In genomic region chr8:88309274-88309873, GRCm38 (mm10) we compare ENCODE assay signal across 16 mouse cellular contexts. TPM values are rescaled to one million over a fixed set of nuclear protein-coding genes. Genes with fewer than 3 reads are reported as not detected.
DNase-seq lines count a peak whose midpoint lies in the region; ATAC-seq and TF ChIP-seq lines count a peak whose summit lies in the region.
"Had no signal": no experiment of that assay in that cellular context is flagged by ENCODE, and none has a peak within 500 bp of the region (broad histone marks: within the 10 kb centered on the region; RNA-seq: fewer than 3 reads in every experiment).

No protein-coding gene starts in this region.

- no peak for TF ChIP-seq POLR2A in lung, adult 2 months (IDR thresholded peaks at IDR 0.05; ENCODE audit: borderline replicate concordance, extremely low read depth, low read depth, low read length)

- peaks cover 4% of the 10 kb centered on the region for H3K36me3 ChIP-seq in splenic B cell, adult 2 months (ENCODE audit: control insufficient read depth, insufficient read depth, low read length, poor library complexity, severe bottlenecking)
- H3K36me3 ChIP-seq in midbrain, embryonic 13.5 days: no peaks in the 10 kb centered on the region
- H3K36me3 ChIP-seq: embryonic facial prominence, embryonic 15.5 days; limb, embryonic 13.5 days; midbrain, embryonic 12.5 days had no signal

- no peaks in the 10 kb centered on the region for H3K4me1 ChIP-seq in lung, adult 2 months (ENCODE audit: control insufficient read depth, insufficient read depth, low read length)
- H3K4me1 ChIP-seq in midbrain, embryonic 13.5 days (replicated peaks): no peaks in the 10 kb centered on the region
- H3K4me1 ChIP-seq: midbrain, embryonic 12.5 days had no signal

- H3K9me3 ChIP-seq in midbrain, embryonic 13.5 days: no peaks in the 10 kb centered on the region
- H3K9me3 ChIP-seq: embryonic facial prominence, embryonic 15.5 days; limb, embryonic 13.5 days; midbrain, embryonic 12.5 days had no signal

- WGBS in lung, adult 2 months: 66% methylated on average over 10 of the region's 10 CpGs
- 82% methylated on average over 10 of the region's 10 CpGs for WGBS in midbrain, embryonic 13.5 days

- no peak overlapping the region for H3K4me3 ChIP-seq in lung, adult 2 months (replicated peaks; ENCODE audit: extremely low read depth, low read depth, low read length)
- no peak overlapping the region for H3K4me3 ChIP-seq in midbrain, embryonic 13.5 days (replicated peaks)
- H3K4me3 ChIP-seq: embryonic facial prominence, embryonic 15.5 days; limb, embryonic 13.5 days; midbrain, embryonic 12.5 days had no signal

- H3K4me2 ChIP-seq in midbrain, embryonic 13.5 days (replicated peaks): no peak overlapping the region
- H3K4me2 ChIP-seq: embryonic facial prominence, embryonic 15.5 days; heart, embryonic 11.5 days; limb, embryonic 13.5 days; midbrain, embryonic 12.5 days had no signal

- peak; percentile 90 for ATAC-seq in granulocyte monocyte progenitor cell, adult 5-6 weeks (replicated peaks; ENCODE audit: poor library complexity, severe bottlenecking)
- no peak for ATAC-seq in midbrain, embryonic 13.5 days

- H3K9ac ChIP-seq in midbrain, embryonic 13.5 days (replicated peaks): no peak overlapping the region
- H3K9ac ChIP-seq: embryonic facial prominence, embryonic 15.5 days; limb, embryonic 13.5 days; midbrain, embryonic 12.5 days had no signal

- no peaks in the 10 kb centered on the region for H3K27me3 ChIP-seq in splenic B cell, adult 2 months (ENCODE audit: control insufficient read depth, insufficient read depth, low read length, poor library complexity, severe bottlenecking)
- H3K27me3 ChIP-seq in midbrain, embryonic 13.5 days: no peaks in the 10 kb centered on the region
- H3K27me3 ChIP-seq: embryonic facial prominence, embryonic 15.5 days; limb, embryonic 13.5 days; midbrain, embryonic 12.5 days had no signal

- DNase-seq in gastrocnemius, postnatal 14 days: peak; percentile 5
- no peak for DNase-seq in gastrocnemius, adult 18-20 months (ENCODE audit: low spot score)
- DNase-seq in lung, postnatal 25 days (ENCODE audit: low spot score): peak; percentile 31
- no peak for DNase-seq in lung, adult 2 months
- DNase-seq in splenic B cell, adult 2 months (ENCODE audit: low read depth, low spot score): peak; percentile 77
- no peak for DNase-seq in left cerebral cortex, adult 8-10 months (ENCODE audit: low spot score in 2 of 2)
- DNase-seq: adrenal gland, adult 8-10 months; cerebellum, adult 2 months; kidney, adult 9 months; right cerebral cortex, postnatal 25 days had no signal

- TF ChIP-seq CTCF in lung, adult 2 months (IDR thresholded peaks at IDR 0.05; ENCODE audit: insufficient read depth, low read length): no peak

- intact Hi-C loops in gastrocnemius, postnatal 14 days (cut with DNase I; ENCODE audit: low total_unique reads): loop anchor here (5.0 kb wide), 1 partner anchor 37 kb away; the partner anchor contains the start of gene Adcy7

- H3K27ac ChIP-seq in midbrain, embryonic 13.5 days: no peak overlapping the region
- H3K27ac ChIP-seq: embryonic facial prominence, embryonic 15.5 days; limb, embryonic 13.5 days; midbrain, embryonic 12.5 days had no signal

RNA-seq across cellular contexts. Expression of gene Adcy7, which starts 37.2 kb away (rescaled TPM):
- 10 to 100 TPM in 1 of 2 experiments, 1 to 10 TPM in 1; 6.8 to 13.3 TPM for total RNA-seq in gastrocnemius, postnatal 14 days (2021)
- 1 to 10 TPM; 1.9 to 3.2 TPM for total RNA-seq in gastrocnemius, adult 18-20 months (2021)
- polyA plus RNA-seq in lung, adult 2 months (2012; rRNA removed): 57.0 and 60.0 TPM in 2 replicates
- 41.0 and 43.7 TPM in 2 replicates for total RNA-seq in granulocyte monocyte progenitor cell, adult 5-6 weeks (2014; fragmentation: Nextera tagmentation)
- 32.9 and 35.0 TPM in 2 replicates for total RNA-seq in granulocyte monocyte progenitor cell, adult 5-6 weeks (2017)
- polyA plus RNA-seq in midbrain, embryonic 13.5 days (2015; fragmentation: Nextera tagmentation; extraction: Ambion mirVana): 1.3 and 1.7 TPM in 2 replicates
- total RNA-seq in left cerebral cortex, adult 8-10 months (2022): 1 to 10 TPM; 5.7 to 6.9 (median 6.4) TPM

RNA-seq across cellular contexts. Expression of gene Brd7, which starts 52.6 kb away (rescaled TPM):
- total RNA-seq in gastrocnemius, postnatal 14 days (2021): 10 to 100 TPM; 60.9 to 71.4 TPM
- 10 to 100 TPM; 72.2 to 74.9 TPM for total RNA-seq in gastrocnemius, adult 18-20 months (2021)
- 18.6 and 28.5 TPM in 2 replicates for polyA plus RNA-seq in lung, adult 2 months (2012; rRNA removed)
- total RNA-seq in granulocyte monocyte progenitor cell, adult 5-6 weeks (2014; fragmentation: Nextera tagmentation): 75.7 and 92.5 TPM in 2 replicates
- 70.1 and 74.2 TPM in 2 replicates for total RNA-seq in granulocyte monocyte progenitor cell, adult 5-6 weeks (2017)
- 72.0 and 79.9 TPM in 2 replicates for polyA plus RNA-seq in midbrain, embryonic 13.5 days (2015; fragmentation: Nextera tagmentation; extraction: Ambion mirVana)
- total RNA-seq in left cerebral cortex, adult 8-10 months (2022): 10 to 100 TPM; 44.9 to 48.2 (median 46.3) TPM

Comparison
In these comparisons a context has a peak if more than half of its experiments do, and no peak if none do; other contexts are left out.
1. DNase-seq: peak in gastrocnemius, postnatal 14 days (single experiment), lung, postnatal 25 days (single experiment) and splenic B cell, adult 2 months (single experiment); none in gastrocnemius, adult 18-20 months (single experiment), lung, adult 2 months (single experiment) and left cerebral cortex, adult 8-10 months (0 of 2).